Mouse (Mus musculus): Measurements from ENCODE around the gene Lix1l.

GRCm38 (mm10) chr3:96635906-96636305, 35.0 kb downstream of the Lix1l start:
- TF ChIP-seq POLR2A (IDR thresholded peaks at IDR 0.05; ENCODE audit: borderline replicate concordance, extremely low read depth, low read depth, low read length): no peak
- TF ChIP-seq CTCF (IDR thresholded peaks at IDR 0.05; ENCODE audit: insufficient read depth, low read length): no peak

Measured in lung, adult 2 months (tissue).